Mouse (Mus musculus) heart, adult 8-10 months (tissue): Measurements from ENCODE around the gene Sun1. TPM values are rescaled to one million over a fixed set of nuclear protein-coding genes. Genes with fewer than 3 reads are reported as not detected.

Experiments used
- DNase-seq: peaks from one replicate; pipeline ENCODE4 v3.0.0; 2022; ENCODE audit warnings: low spot score
- total RNA-seq, 4 experiments: library from RNA; stranded (reverse); gene quantifications; 2 replicates each; pipeline ENCODE4 v1.2.4; 2022

Gene Sun1
- total RNA-seq, 4 experiments from 2014 or later: 48.0 to 58.0 (median 50.7) TPM

DNA sequence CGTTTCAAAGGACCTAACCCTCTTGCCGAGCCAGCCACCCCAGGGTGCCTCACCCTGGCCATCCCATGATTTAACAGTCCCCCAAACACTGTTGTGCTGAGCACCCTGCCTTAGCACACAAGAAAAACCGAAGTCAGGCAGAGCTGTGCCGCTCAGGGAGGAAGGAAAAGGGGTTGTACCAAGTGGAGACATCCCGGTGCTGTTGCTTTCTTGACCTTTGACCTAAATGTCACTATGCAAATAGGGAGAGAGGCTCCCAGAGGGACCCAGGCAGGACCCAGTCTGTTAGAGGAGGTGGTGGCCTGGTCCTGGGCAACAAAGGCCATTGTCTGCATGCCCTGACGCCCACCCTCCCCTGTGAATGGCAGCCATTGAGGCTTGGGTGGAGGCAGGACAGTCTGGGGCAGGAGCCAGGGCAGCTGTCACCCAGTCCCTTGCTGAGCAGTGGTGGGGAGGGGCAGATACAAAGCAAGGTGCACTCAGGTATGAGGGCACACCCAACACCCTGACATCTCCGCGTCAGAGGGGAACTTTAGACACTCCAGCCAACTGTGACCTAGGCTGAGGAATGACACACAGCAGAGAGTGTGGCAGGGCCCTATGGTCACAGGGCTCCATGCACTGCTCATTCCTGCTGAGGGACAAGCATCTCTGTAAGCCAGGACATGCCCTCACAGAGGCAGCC is 85.1 kb downstream of the Sun1 start:
- no peak for DNase-seq

DNA sequence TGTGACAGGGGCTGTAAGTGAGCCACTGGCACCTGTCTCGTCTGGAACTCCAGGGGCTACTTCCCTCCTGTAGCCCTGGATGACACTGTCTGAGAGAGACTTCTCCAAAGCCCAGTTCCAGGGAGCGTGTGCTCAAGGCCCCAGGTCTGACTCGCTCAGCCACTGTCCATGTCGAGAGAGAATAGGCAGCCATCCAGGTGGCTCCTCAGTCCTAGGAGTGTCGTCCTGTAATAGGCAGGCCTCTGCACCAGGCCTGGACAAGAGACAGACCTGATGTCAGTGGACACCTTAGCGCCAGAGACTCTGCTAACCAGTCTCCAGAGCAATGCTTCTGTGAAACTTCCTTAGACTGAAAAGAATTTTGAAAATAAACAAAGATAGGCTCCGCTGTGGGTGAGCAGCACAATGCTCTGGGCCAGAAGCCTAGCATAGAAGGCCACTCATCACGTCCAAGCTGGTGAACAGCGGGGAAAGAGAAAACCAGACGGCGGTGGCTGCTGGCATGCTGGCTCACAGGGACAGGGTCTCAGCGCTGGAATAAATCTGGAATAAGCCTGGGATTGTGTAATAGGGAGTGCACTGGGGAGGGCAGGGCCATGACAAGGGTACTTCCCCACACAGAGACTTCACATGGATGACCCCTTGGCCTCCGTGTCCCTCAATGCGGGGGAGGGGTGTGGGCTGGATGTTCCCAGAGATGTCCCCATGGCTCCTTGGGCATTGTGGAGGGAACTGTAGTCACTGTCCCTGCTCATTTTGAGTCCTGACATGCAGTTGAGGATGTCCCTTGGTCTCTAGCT is 85.9 kb downstream of the Sun1 start:
- DNase-seq: no peak

DNA sequence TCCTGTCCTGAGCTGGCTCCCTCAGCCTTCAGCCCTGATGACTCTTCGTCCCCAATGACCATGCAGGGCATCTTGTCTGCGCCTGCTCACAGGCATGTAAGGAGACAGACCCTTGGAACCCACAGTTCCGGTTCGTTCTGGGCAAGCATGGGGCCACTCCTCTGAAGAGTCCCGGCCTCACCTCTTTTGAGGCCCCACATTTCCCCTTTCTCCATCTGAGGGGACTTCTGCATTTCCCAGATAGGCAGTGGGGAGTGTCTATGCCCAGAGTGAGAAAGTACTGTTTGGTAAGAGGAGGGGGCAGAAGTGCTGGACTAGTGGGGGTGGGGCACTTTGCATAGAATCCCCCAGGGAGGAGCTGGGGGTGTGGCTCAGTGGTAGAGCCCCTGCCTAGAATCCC is 86.7 kb downstream of the Sun1 start:
- DNase-seq: no peak

DNA sequence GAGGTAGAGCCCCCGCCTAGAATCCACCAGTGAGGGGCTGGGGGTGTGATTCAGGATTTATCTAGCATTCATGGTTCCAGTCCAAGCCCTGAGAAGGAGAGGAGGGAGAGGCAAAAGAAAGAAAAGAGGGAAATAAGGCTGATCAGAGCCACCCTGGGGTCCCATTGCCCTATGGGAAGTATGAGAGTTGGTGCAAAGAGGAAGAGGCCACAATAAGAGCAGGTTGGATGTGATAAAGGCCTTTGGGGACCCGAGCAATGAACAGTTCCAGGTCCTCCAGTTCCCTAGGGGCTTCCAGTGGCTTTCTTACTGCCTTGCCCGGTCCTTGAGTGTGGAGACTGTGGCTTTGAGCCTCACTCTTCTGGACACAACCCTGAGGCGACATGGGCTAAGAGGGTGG is 87.3 kb downstream of the Sun1 start:
- DNase-seq: no peak

DNA sequence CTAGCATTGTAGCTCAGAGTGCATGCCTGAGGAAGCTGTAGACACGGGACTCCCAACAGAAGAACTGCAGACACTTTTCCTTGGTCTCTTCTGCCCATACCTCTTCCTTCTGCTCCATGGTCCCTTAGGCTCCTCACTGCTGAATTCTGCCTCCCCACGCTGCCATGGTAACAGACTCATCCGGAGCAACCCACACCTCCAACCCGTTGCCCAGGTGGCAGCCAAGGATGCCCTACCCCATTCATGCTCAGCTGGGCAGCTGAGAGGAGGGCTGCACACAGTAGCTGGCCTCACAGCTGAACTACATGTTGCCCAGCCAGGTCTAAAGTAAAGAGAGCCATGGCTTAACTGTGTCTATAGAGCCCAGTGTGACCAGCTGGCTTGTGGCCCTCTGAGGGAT is 88.2 kb downstream of the Sun1 start:
- no peak for DNase-seq

DNA sequence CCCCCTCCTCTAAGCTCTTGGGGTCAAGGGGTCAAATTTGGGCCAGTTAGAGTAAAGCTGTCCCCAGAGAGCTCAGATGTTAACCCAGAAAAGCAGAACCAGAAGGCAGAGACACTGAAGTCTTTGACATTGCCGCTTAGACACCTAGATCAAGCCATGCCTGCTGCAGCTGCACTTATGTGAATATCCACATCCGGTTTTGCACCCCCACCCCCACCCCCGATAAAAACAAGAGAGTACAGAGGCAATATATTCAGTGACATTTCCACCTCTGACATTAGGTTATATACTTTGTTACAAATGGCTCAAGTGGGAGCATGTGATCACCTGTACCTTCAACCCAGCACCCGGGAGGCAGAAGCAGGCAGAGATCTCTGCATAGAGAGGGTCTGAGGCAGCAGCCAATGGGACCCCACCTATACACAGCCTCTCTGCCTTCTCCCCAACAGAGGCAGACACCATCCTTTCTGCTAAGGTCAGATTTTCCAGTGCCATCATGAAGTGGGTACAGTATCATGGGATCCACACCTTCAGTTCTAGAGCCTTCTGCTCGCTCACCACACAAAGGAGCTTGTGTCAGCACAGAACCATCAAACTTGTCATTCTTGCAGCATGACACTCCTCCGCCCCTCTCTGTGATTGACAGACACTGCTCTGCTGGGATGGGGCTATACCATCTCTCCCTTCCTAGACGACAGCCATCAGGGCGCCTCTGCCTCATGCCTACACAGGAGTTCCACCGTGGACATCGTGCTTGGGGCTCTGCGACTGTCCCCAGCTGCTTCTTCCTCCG is 90.2 kb downstream of the Sun1 start:
- DNase-seq: no peak

DNA sequence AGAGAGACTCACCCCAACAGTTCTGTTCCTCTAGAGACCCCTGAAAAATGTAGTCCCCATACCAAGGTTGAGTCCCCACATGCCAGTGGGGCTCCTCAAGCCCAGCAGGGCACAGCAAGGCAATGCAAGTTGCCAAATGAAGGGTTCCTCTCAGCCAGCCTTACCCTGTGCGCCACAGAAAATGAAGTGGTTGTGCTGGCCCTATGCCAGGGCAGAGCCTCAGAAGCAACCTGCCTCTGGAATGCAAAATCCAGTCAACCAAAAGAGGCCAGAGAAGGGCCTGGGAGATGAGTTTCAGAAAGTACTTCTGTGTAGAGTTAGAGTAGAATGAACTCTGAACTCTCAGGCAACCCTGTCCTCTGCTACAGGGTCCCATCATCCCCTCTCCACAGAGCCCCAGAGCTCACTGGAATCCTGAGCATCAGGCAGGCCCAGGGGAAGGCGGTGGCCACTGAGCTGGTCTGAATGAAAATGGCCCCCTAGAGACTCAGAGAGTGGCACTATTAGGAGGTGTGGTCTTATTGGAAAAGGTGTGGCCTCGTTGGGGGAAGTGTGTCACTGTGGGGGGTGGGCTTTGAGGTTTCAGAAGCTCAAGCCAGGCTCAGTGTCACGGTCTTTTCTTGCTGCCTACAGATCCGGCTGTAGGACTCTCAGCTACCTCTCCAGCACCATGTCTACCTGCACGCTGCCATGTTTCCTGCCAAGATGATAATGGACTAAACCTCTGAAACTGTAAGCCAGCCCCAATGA is 91.5 kb downstream of the Sun1 start:
- no peak for DNase-seq

DNA sequence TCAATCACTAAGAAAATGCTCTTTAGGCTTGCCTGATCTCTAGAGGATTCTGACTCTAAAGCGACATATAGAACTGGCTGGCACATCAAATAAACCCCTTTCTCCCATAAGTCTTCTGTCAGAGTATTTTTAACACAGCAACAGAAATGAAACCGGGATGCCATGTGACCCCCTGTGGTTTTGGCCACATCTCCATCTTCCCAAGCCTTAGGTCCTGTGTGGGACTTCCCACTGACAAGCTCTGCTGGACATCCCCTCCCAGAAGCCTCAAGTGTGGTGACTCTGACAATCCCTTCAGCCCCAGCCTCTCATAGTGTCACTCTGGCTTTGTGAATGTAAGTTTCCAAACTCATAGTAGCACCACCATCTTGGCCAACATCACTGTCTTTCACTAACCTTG is 93.7 kb downstream of the Sun1 start:
- no peak for DNase-seq

DNA sequence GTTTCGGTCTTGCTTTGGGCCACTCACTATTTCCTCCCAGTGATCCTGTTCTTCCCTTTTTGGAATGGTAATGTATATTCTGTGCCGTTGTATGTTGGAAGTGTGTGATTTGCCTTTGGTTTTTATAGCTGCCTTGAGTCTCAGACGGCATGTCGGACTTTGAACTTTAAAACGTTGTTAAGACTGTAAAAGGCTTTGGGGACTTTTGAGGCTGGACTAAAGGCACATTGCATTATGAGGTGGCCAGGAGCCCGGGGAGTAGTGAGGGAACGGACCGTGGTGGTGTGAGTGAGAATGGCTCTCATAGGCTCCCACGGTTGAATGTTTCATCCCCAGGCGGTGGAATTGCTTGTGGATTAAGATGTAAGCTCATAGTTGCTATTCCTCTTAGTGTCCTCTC is 96.7 kb downstream of the Sun1 start:
- DNase-seq: no peak

DNA sequence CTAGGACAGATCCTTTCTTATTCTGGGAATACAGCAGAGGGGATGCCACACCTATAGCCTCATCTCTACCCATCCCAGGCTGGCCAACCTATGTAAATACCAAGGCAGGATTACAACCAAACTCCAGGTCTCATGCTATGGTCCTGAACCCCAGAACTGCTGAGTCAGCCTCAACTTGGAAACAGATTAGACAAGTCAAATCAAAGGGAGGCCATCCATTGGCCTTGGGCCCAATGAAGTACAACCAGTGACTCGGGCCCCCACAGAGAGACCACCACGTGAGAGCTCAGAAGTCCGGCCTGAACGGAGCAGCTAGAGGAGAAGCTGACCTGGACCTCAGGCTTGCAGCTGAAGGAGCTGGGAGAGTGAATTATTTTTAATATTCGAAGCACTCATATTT is 97.3 kb downstream of the Sun1 start:
- DNase-seq: no peak

Other genes starting within 250 kb of the Sun1 start
- gene Pdgfa, start 203.3 kb upstream of the Sun1 start, total RNA-seq: 10 to 100 TPM; 18.3 to 23.9 (median 20.6) TPM
- gene Prkar1b, start 50.6 kb upstream of the Sun1 start, total RNA-seq: 1 to 10 TPM; 2.1 to 2.7 (median 2.3) TPM
- gene Dnaaf5, start 50.4 kb upstream of the Sun1 start, total RNA-seq: 10 to 100 TPM; 16.1 to 20.0 (median 18.2) TPM
- 10 to 100 TPM; 39.1 to 45.9 (median 43.7) TPM for gene Get4, start 51.7 kb downstream of the Sun1 start, total RNA-seq
- 1 to 10 TPM; 2.1 to 4.2 (median 2.9) TPM for gene Adap1, start 125.0 kb downstream of the Sun1 start, total RNA-seq
- gene Cox19, start 150.8 kb downstream of the Sun1 start, total RNA-seq: 100 to 1,000 TPM in 3 of 4 experiments, 10 to 100 TPM in 1; 96.9 to 114 (median 106) TPM
- not detected for gene Cyp2w1, start 152.0 kb downstream of the Sun1 start, total RNA-seq
- 10 to 100 TPM; 43.1 to 55.6 (median 47.0) TPM for gene Gpr146, start 177.1 kb downstream of the Sun1 start, total RNA-seq
- gene C130050O18Rik, start 204.6 kb downstream of the Sun1 start, total RNA-seq: 1 to 10 TPM in 1 of 4 experiments, under 1 TPM in 3; 0.49 to 1.2 (median 0.72) TPM
- 1 to 10 TPM; 1.1 to 1.6 (median 1.3) TPM for gene Gper1, start 222.5 kb downstream of the Sun1 start, total RNA-seq